In genomic region chr10:129972994-129973393, GRCm38 (mm10) we compare ENCODE assay signal across 26 mouse cellular contexts. TPM values are rescaled to one million over a fixed set of nuclear protein-coding genes. Genes with fewer than 3 reads are reported as not detected.
DNase-seq lines count a peak whose midpoint lies in the region; ATAC-seq lines count a peak whose summit lies in the region.
"Not testable (repeated sequence)": the region's sequence is repeated elsewhere in the genome, so short reads cannot be mapped to it uniquely, and the experiment has no call there.
"Had no signal": no experiment of that assay in that cellular context is flagged by ENCODE, and none has a peak within 500 bp of the region (broad histone marks: within the 10 kb centered on the region; RNA-seq: fewer than 3 reads in every experiment).

No protein-coding gene starts in this region.

- H3K36me3 ChIP-seq in forebrain, embryonic 13.5 days (ENCODE audit: poor library complexity, severe bottlenecking); hindbrain, embryonic 11.5 days (ENCODE audit: control insufficient read depth, insufficient read depth, low read length); midbrain, embryonic 12.5 days: not testable (repeated sequence)

- not testable (repeated sequence) for H3K9ac ChIP-seq in forebrain, embryonic 13.5 days; hindbrain, embryonic 11.5 days (ENCODE audit: low read depth, low read length); midbrain, embryonic 12.5 days (replicated peaks)

- peak; percentile 86 for ATAC-seq in common myeloid progenitor, adult 5-6 weeks (replicated peaks; ENCODE audit: low read depth, poor library complexity, severe bottlenecking)
- peak; percentile 43; the same call in 1 of the 2 replicates for ATAC-seq in forebrain, embryonic 13.5 days
- ATAC-seq in frontal cortex, adult (ENCODE audit: low TSS enrichment), result 0 out of 2 replicates have a peak, but pooled peaks have one; percentile 72
- ATAC-seq in hindbrain, embryonic 11.5 days (ENCODE audit: low FRiP score), result peak; percentile 78
- peak; percentile 91 for ATAC-seq in megakaryocyte progenitor cell, adult 5-6 weeks (replicated peaks; ENCODE audit: poor library complexity)
- ATAC-seq in midbrain, embryonic 12.5 days (ENCODE audit: low FRiP score, low read depth), result peak; percentile 71

- not testable (repeated sequence) for H3K9me3 ChIP-seq in forebrain, embryonic 13.5 days (replicated peaks); hindbrain, embryonic 11.5 days (ENCODE audit: control insufficient read depth, low read length); midbrain, embryonic 12.5 days

- not testable (repeated sequence) for H3K27ac ChIP-seq in forebrain, embryonic 13.5 days; hindbrain, embryonic 11.5 days (ENCODE audit: low read depth, low read length); midbrain, embryonic 12.5 days (replicated peaks)

- H3K4me3 ChIP-seq in forebrain, embryonic 13.5 days; hindbrain, embryonic 11.5 days (ENCODE audit: low read depth, low read length); midbrain, embryonic 12.5 days: not testable (repeated sequence)

- no CpG with 5 or more reads among the region's 3 CpGs for WGBS in forebrain, embryonic 13.5 days
- no CpG with 5 or more reads among the region's 3 CpGs for WGBS in hindbrain, embryonic 11.5 days
- no CpG with 5 or more reads among the region's 3 CpGs for WGBS in midbrain, embryonic 12.5 days

- not testable (repeated sequence) for H3K4me2 ChIP-seq in forebrain, embryonic 13.5 days; hindbrain, embryonic 11.5 days (replicated peaks; ENCODE audit: low read depth, low read length); midbrain, embryonic 12.5 days (replicated peaks)

- not testable (repeated sequence) for DNase-seq in hindbrain, embryonic 11.5 days (ENCODE audit: low spot score)

- not testable (repeated sequence) for H3K27me3 ChIP-seq in forebrain, embryonic 13.5 days; hindbrain, embryonic 11.5 days (ENCODE audit: control insufficient read depth, insufficient read depth, low read length); midbrain, embryonic 12.5 days

- H3K4me1 ChIP-seq in forebrain, embryonic 13.5 days; hindbrain, embryonic 11.5 days (replicated peaks; ENCODE audit: control insufficient read depth, insufficient read depth, low read length); midbrain, embryonic 12.5 days: not testable (repeated sequence)

RNA-seq across cellular contexts. Expression of gene Olfr247, which starts 2.9 kb away (rescaled TPM):
- not detected in 2 replicates for total RNA-seq in common myeloid progenitor, adult 5-6 weeks (2017)
- polyA plus RNA-seq in forebrain, embryonic 13.5 days (2015; fragmentation: Nextera tagmentation; extraction: Ambion mirVana), result not detected in 2 replicates
- polyA plus RNA-seq in hindbrain, embryonic 11.5 days (2014; fragmentation: Nextera tagmentation; extraction: Ambion mirVana), result not detected in 2 replicates
- not detected in 2 replicates for total RNA-seq in megakaryocyte progenitor cell, adult 5-6 weeks (2015)
- total RNA-seq in megakaryocyte progenitor cell, adult 5-6 weeks (2017), result not detected in 2 replicates
- polyA plus RNA-seq in midbrain, embryonic 12.5 days (2016; fragmentation: Nextera tagmentation; extraction: Ambion mirVana), result not detected in 2 replicates
- total RNA-seq: adrenal gland, adult 8-10 months; adrenal gland, postnatal 25 days; ES-E14; gastrocnemius, adult 18-20 months; gastrocnemius, postnatal 10 days; gastrocnemius, postnatal 36 days; heart, adult 8-10 months; heart, postnatal 25 days; hindbrain, postnatal 0 days had no signal
- polyA plus RNA-seq: activated CD4-positive, CD25-positive, alpha-beta regulatory T cell, adult 4 months; brain, embryonic 14.5 days; embryonic facial prominence, embryonic 11.5 days; embryonic facial prominence, embryonic 14.5 days; forebrain, embryonic 10.5 days; heart, embryonic 11.5 days; heart, embryonic 14.5 days; heart, postnatal 0 days; hindbrain, embryonic 10.5 days; hindbrain, embryonic 14.5 days; hindbrain, postnatal 0 days; inflammation-experienced regulatory T-cells, adult 6 months had no signal

RNA-seq across cellular contexts. Expression of gene Olfr819, which starts 5.9 kb away (rescaled TPM):
- not detected in 2 replicates for total RNA-seq in common myeloid progenitor, adult 5-6 weeks (2017)
- not detected in 2 replicates for polyA plus RNA-seq in forebrain, embryonic 13.5 days (2015; fragmentation: Nextera tagmentation; extraction: Ambion mirVana)
- polyA plus RNA-seq in hindbrain, embryonic 11.5 days (2014; fragmentation: Nextera tagmentation; extraction: Ambion mirVana), result not detected in 2 replicates
- not detected in 2 replicates for total RNA-seq in megakaryocyte progenitor cell, adult 5-6 weeks (2015)
- total RNA-seq in megakaryocyte progenitor cell, adult 5-6 weeks (2017), result not detected in 2 replicates
- not detected in 2 replicates for polyA plus RNA-seq in midbrain, embryonic 12.5 days (2016; fragmentation: Nextera tagmentation; extraction: Ambion mirVana)
- total RNA-seq: adrenal gland, adult 8-10 months; adrenal gland, postnatal 25 days; ES-E14; gastrocnemius, adult 18-20 months; gastrocnemius, postnatal 10 days; gastrocnemius, postnatal 36 days; heart, adult 8-10 months; heart, postnatal 25 days; hindbrain, postnatal 0 days had no signal
- polyA plus RNA-seq: activated CD4-positive, CD25-positive, alpha-beta regulatory T cell, adult 4 months; brain, embryonic 14.5 days; embryonic facial prominence, embryonic 11.5 days; embryonic facial prominence, embryonic 14.5 days; forebrain, embryonic 10.5 days; heart, embryonic 11.5 days; heart, embryonic 14.5 days; heart, postnatal 0 days; hindbrain, embryonic 10.5 days; hindbrain, embryonic 14.5 days; hindbrain, postnatal 0 days; inflammation-experienced regulatory T-cells, adult 6 months had no signal

RNA-seq across cellular contexts. Expression of gene Gm10310, which starts 11.9 kb away (rescaled TPM):
- total RNA-seq in common myeloid progenitor, adult 5-6 weeks (2017), result not detected in 2 replicates
- not detected in 2 replicates for polyA plus RNA-seq in forebrain, embryonic 13.5 days (2015; fragmentation: Nextera tagmentation; extraction: Ambion mirVana)
- polyA plus RNA-seq in hindbrain, embryonic 11.5 days (2014; fragmentation: Nextera tagmentation; extraction: Ambion mirVana), result not detected in 2 replicates
- not detected in 2 replicates for total RNA-seq in megakaryocyte progenitor cell, adult 5-6 weeks (2015)
- not detected in 2 replicates for total RNA-seq in megakaryocyte progenitor cell, adult 5-6 weeks (2017)
- not detected in 2 replicates for polyA plus RNA-seq in midbrain, embryonic 12.5 days (2016; fragmentation: Nextera tagmentation; extraction: Ambion mirVana)
- total RNA-seq: adrenal gland, adult 8-10 months; adrenal gland, postnatal 25 days; ES-E14; gastrocnemius, adult 18-20 months; gastrocnemius, postnatal 10 days; gastrocnemius, postnatal 36 days; heart, adult 8-10 months; heart, postnatal 25 days; hindbrain, postnatal 0 days had no signal
- polyA plus RNA-seq: activated CD4-positive, CD25-positive, alpha-beta regulatory T cell, adult 4 months; brain, embryonic 14.5 days; embryonic facial prominence, embryonic 11.5 days; embryonic facial prominence, embryonic 14.5 days; forebrain, embryonic 10.5 days; heart, embryonic 11.5 days; heart, embryonic 14.5 days; heart, postnatal 0 days; hindbrain, embryonic 10.5 days; hindbrain, embryonic 14.5 days; hindbrain, postnatal 0 days had no signal

RNA-seq across cellular contexts. Expression of gene Olfr818, which starts 24.1 kb away (rescaled TPM):
- total RNA-seq in common myeloid progenitor, adult 5-6 weeks (2017), result not detected in 2 replicates
- polyA plus RNA-seq in forebrain, embryonic 13.5 days (2015; fragmentation: Nextera tagmentation; extraction: Ambion mirVana), result not detected in 2 replicates
- not detected in 2 replicates for polyA plus RNA-seq in hindbrain, embryonic 11.5 days (2014; fragmentation: Nextera tagmentation; extraction: Ambion mirVana)
- total RNA-seq in megakaryocyte progenitor cell, adult 5-6 weeks (2015), result not detected in 2 replicates
- total RNA-seq in megakaryocyte progenitor cell, adult 5-6 weeks (2017), result not detected in 2 replicates
- not detected in 2 replicates for polyA plus RNA-seq in midbrain, embryonic 12.5 days (2016; fragmentation: Nextera tagmentation; extraction: Ambion mirVana)
- total RNA-seq: adrenal gland, adult 8-10 months; adrenal gland, postnatal 25 days; ES-E14; gastrocnemius, adult 18-20 months; gastrocnemius, postnatal 10 days; gastrocnemius, postnatal 36 days; heart, adult 8-10 months; heart, postnatal 25 days; hindbrain, postnatal 0 days had no signal
- polyA plus RNA-seq: activated CD4-positive, CD25-positive, alpha-beta regulatory T cell, adult 4 months; brain, embryonic 14.5 days; embryonic facial prominence, embryonic 11.5 days; embryonic facial prominence, embryonic 14.5 days; forebrain, embryonic 10.5 days; heart, embryonic 11.5 days; heart, embryonic 14.5 days; heart, postnatal 0 days; hindbrain, embryonic 10.5 days; hindbrain, embryonic 14.5 days; hindbrain, postnatal 0 days; inflammation-experienced regulatory T-cells, adult 6 months had no signal

RNA-seq across cellular contexts. Expression of gene Olfr820, which starts 39.4 kb away (rescaled TPM):
- not detected in 2 replicates for total RNA-seq in common myeloid progenitor, adult 5-6 weeks (2017)
- not detected in 2 replicates for polyA plus RNA-seq in forebrain, embryonic 13.5 days (2015; fragmentation: Nextera tagmentation; extraction: Ambion mirVana)
- polyA plus RNA-seq in hindbrain, embryonic 11.5 days (2014; fragmentation: Nextera tagmentation; extraction: Ambion mirVana), result not detected in 2 replicates
- total RNA-seq in megakaryocyte progenitor cell, adult 5-6 weeks (2015), result not detected in 2 replicates
- not detected in 2 replicates for total RNA-seq in megakaryocyte progenitor cell, adult 5-6 weeks (2017)
- not detected in 2 replicates for polyA plus RNA-seq in midbrain, embryonic 12.5 days (2016; fragmentation: Nextera tagmentation; extraction: Ambion mirVana)
- total RNA-seq: adrenal gland, adult 8-10 months; adrenal gland, postnatal 25 days; ES-E14; gastrocnemius, adult 18-20 months; gastrocnemius, postnatal 10 days; gastrocnemius, postnatal 36 days; heart, adult 8-10 months; heart, postnatal 25 days; hindbrain, postnatal 0 days had no signal
- polyA plus RNA-seq: activated CD4-positive, CD25-positive, alpha-beta regulatory T cell, adult 4 months; brain, embryonic 14.5 days; embryonic facial prominence, embryonic 11.5 days; forebrain, embryonic 10.5 days; heart, embryonic 11.5 days; heart, embryonic 14.5 days; heart, postnatal 0 days; hindbrain, embryonic 10.5 days; hindbrain, embryonic 14.5 days; hindbrain, postnatal 0 days; inflammation-experienced regulatory T-cells, adult 6 months had no signal
